Mouse (Mus musculus): ENCODE results near the gene Lss. TPM values are rescaled to one million over a fixed set of nuclear protein-coding genes. Genes with fewer than 3 reads are reported as not detected.
A peak's percentile ranks its signal among the peaks of the same experiment; 100 is the strongest.

Lss gene
- polyA plus RNA-seq, 1 experiment from 2014 or later = 39.3 TPM

- H3K4me2 ChIP-seq (ENCODE audit: low read depth, low read length) = no peak overlapping the region
- H3K4me1 ChIP-seq (ENCODE audit: control insufficient read depth, insufficient read depth, low read length) = no peaks in the 10 kb centered on the region
- 92% methylated on average over 7 of the region's 7 CpGs for WGBS
- H3K27me3 ChIP-seq (ENCODE audit: control insufficient read depth, insufficient read depth, low read length) = no peaks in the 10 kb centered on the region
- ATAC-seq (ENCODE audit: low read depth) = no peak
- H3K4me3 ChIP-seq (ENCODE audit: low read depth, low read length) = no peak overlapping the region
- no peak overlapping the region for H3K27ac ChIP-seq (ENCODE audit: low read depth, low read length)
- no peaks in the 10 kb centered on the region for H3K9me3 ChIP-seq (ENCODE audit: control insufficient read depth, low read length)
- H3K9ac ChIP-seq (replicated peaks; ENCODE audit: low read depth, low read length) = no peak overlapping the region
- peaks cover 75% of the 10 kb centered on the region for H3K36me3 ChIP-seq (ENCODE audit: control insufficient read depth, insufficient read depth, low read length)
Observed at GRCm38 (mm10) chr10:76505865-76506264, 25.5 kb upstream of the Lss start.

GRCm38 (mm10) chr10:76512965-76513583 lies 18.3 kb upstream of the Lss start:
- H3K4me2 ChIP-seq (ENCODE audit: low read depth, low read length) = no peak overlapping the region
- no peaks in the 10 kb centered on the region for H3K9me3 ChIP-seq (ENCODE audit: control insufficient read depth, low read length)
- no peaks in the 10 kb centered on the region for H3K27me3 ChIP-seq (ENCODE audit: control insufficient read depth, insufficient read depth, low read length)
- H3K36me3 ChIP-seq (ENCODE audit: control insufficient read depth, insufficient read depth, low read length) = peaks cover 46% of the 10 kb centered on the region
- H3K27ac ChIP-seq (ENCODE audit: low read depth, low read length) = no peak overlapping the region
- ATAC-seq (ENCODE audit: low read depth) = peak; percentile 71; the same call in 1 of the 2 replicates
- no peak overlapping the region for H3K9ac ChIP-seq (replicated peaks; ENCODE audit: low read depth, low read length)
- H3K4me3 ChIP-seq (ENCODE audit: low read depth, low read length) = no peak overlapping the region
- WGBS = 45% methylated on average over 5 of the region's 5 CpGs
- no peaks in the 10 kb centered on the region for H3K4me1 ChIP-seq (ENCODE audit: control insufficient read depth, insufficient read depth, low read length)

GRCm38 (mm10) chr10:76530922-76531321 lies 466 bp upstream of the Lss start:
- H3K9me3 ChIP-seq (ENCODE audit: control insufficient read depth, low read length) = no peaks in the 10 kb centered on the region
- peak overlapping the region; percentile 52 for H3K4me2 ChIP-seq (ENCODE audit: low read depth, low read length)
- H3K9ac ChIP-seq (replicated peaks; ENCODE audit: low read depth, low read length) = peak overlapping the region; percentile 41
- H3K27me3 ChIP-seq (ENCODE audit: control insufficient read depth, insufficient read depth, low read length) = no peaks in the 10 kb centered on the region
- peak overlapping the region; percentile 53 for H3K4me3 ChIP-seq (ENCODE audit: low read depth, low read length)
- WGBS = 4% methylated on average over 11 of the region's 11 CpGs
- peak; percentile 63 for ATAC-seq (ENCODE audit: low read depth)
- H3K4me1 ChIP-seq (ENCODE audit: control insufficient read depth, insufficient read depth, low read length) = peaks cover 7% of the 10 kb centered on the region
- H3K36me3 ChIP-seq (ENCODE audit: control insufficient read depth, insufficient read depth, low read length) = peaks cover 13% of the 10 kb centered on the region; the same call in 1 of the 2 replicates
- peak overlapping the region; percentile 68; the same call in 1 of the 2 replicates for H3K27ac ChIP-seq (ENCODE audit: low read depth, low read length)

GRCm38 (mm10) chr10:76531828-76532227 lies 440 bp downstream of the Lss start:
- H3K9me3 ChIP-seq (ENCODE audit: control insufficient read depth, low read length) = no peaks in the 10 kb centered on the region
- H3K9ac ChIP-seq (replicated peaks; ENCODE audit: low read depth, low read length) = peak overlapping the region; percentile 56
- no peaks in the 10 kb centered on the region for H3K27me3 ChIP-seq (ENCODE audit: control insufficient read depth, insufficient read depth, low read length)
- WGBS = 2% methylated on average over 14 of the region's 14 CpGs
- H3K4me2 ChIP-seq (ENCODE audit: low read depth, low read length) = peak overlapping the region; percentile 52
- H3K4me3 ChIP-seq (ENCODE audit: low read depth, low read length) = peak overlapping the region; percentile 53
- H3K4me1 ChIP-seq (ENCODE audit: control insufficient read depth, insufficient read depth, low read length) = peaks cover 7% of the 10 kb centered on the region
- H3K36me3 ChIP-seq (ENCODE audit: control insufficient read depth, insufficient read depth, low read length) = peaks cover 20% of the 10 kb centered on the region
- ATAC-seq (ENCODE audit: low read depth) = peak; percentile 30
- H3K27ac ChIP-seq (ENCODE audit: low read depth, low read length) = peak overlapping the region; percentile 68

GRCm38 (mm10) chr10:76535526-76535925 lies 4.1 kb downstream of the Lss start:
- WGBS = 98% methylated on average over 7 of the region's 7 CpGs
- Histone ChIP-seq H3K4me1 (ENCODE audit: control insufficient read depth, insufficient read depth, low read length) (peaks cover 7% of the 10 kb centered on the region), H3K27me3 (ENCODE audit: control insufficient read depth, insufficient read depth, low read length) (no peaks in the 10 kb centered on the region), H3K27ac (ENCODE audit: low read depth, low read length) (no peak overlapping the region), H3K9ac (replicated peaks; ENCODE audit: low read depth, low read length) (no peak overlapping the region), H3K4me2 (ENCODE audit: low read depth, low read length) (no peak overlapping the region), H3K9me3 (ENCODE audit: control insufficient read depth, low read length) (no peaks in the 10 kb centered on the region), H3K4me3 (ENCODE audit: low read depth, low read length) (no peak overlapping the region), H3K36me3 (ENCODE audit: control insufficient read depth, insufficient read depth, low read length) (peaks cover 47% of the 10 kb centered on the region)
- no peak for ATAC-seq (ENCODE audit: low read depth)

GRCm38 (mm10) chr10:76537619-76538018 lies 6.2 kb downstream of the Lss start:
- 86% methylated on average over 9 of the region's 9 CpGs for WGBS
- H3K36me3 ChIP-seq (ENCODE audit: control insufficient read depth, insufficient read depth, low read length) = peaks cover 68% of the 10 kb centered on the region

GRCm38 (mm10) chr10:76541336-76542085 lies 10.1 kb downstream of the Lss start:
- no peak overlapping the region for H3K4me3 ChIP-seq (ENCODE audit: low read depth, low read length)
- H3K27me3 ChIP-seq (ENCODE audit: control insufficient read depth, insufficient read depth, low read length) = no peaks in the 10 kb centered on the region
- WGBS = 97% methylated on average over 11 of the region's 11 CpGs
- no peak overlapping the region for H3K27ac ChIP-seq (ENCODE audit: low read depth, low read length)
- H3K4me1 ChIP-seq (ENCODE audit: control insufficient read depth, insufficient read depth, low read length) = no peaks in the 10 kb centered on the region
- H3K36me3 ChIP-seq (ENCODE audit: control insufficient read depth, insufficient read depth, low read length) = peaks cover 88% of the 10 kb centered on the region
- H3K9me3 ChIP-seq (ENCODE audit: control insufficient read depth, low read length) = no peaks in the 10 kb centered on the region
- no peak overlapping the region for H3K4me2 ChIP-seq (ENCODE audit: low read depth, low read length)
- no peak overlapping the region for H3K9ac ChIP-seq (replicated peaks; ENCODE audit: low read depth, low read length)
- no peak for ATAC-seq (ENCODE audit: low read depth)

More at GRCm38 (mm10) chr10:76537619-76538018, 6.2 kb downstream of the Lss start:
- no peaks in the 10 kb centered on the region for H3K9me3 ChIP-seq (ENCODE audit: control insufficient read depth, low read length)
- no peak overlapping the region for H3K9ac ChIP-seq (replicated peaks; ENCODE audit: low read depth, low read length)
- no peak overlapping the region for H3K27ac ChIP-seq (ENCODE audit: low read depth, low read length)
- no peaks in the 10 kb centered on the region for H3K4me1 ChIP-seq (ENCODE audit: control insufficient read depth, insufficient read depth, low read length)
- H3K27me3 ChIP-seq (ENCODE audit: control insufficient read depth, insufficient read depth, low read length) = no peaks in the 10 kb centered on the region
- ATAC-seq (ENCODE audit: low read depth) = no peak
- no peak overlapping the region for H3K4me3 ChIP-seq (ENCODE audit: low read depth, low read length)
- H3K4me2 ChIP-seq (ENCODE audit: low read depth, low read length) = no peak overlapping the region

- ATAC-seq (ENCODE audit: low read depth) = no peak
- H3K4me3 ChIP-seq (ENCODE audit: low read depth, low read length) = no peak overlapping the region
- 92% methylated on average over 10 of the region's 10 CpGs for WGBS
- no peak overlapping the region for H3K27ac ChIP-seq (ENCODE audit: low read depth, low read length)
- no peak overlapping the region for H3K9ac ChIP-seq (replicated peaks; ENCODE audit: low read depth, low read length)
- H3K4me2 ChIP-seq (ENCODE audit: low read depth, low read length) = no peak overlapping the region
- no peaks in the 10 kb centered on the region for H3K4me1 ChIP-seq (ENCODE audit: control insufficient read depth, insufficient read depth, low read length)
- peaks cover 91% of the 10 kb centered on the region for H3K36me3 ChIP-seq (ENCODE audit: control insufficient read depth, insufficient read depth, low read length)
- no peaks in the 10 kb centered on the region for H3K27me3 ChIP-seq (ENCODE audit: control insufficient read depth, insufficient read depth, low read length)
- H3K9me3 ChIP-seq (ENCODE audit: control insufficient read depth, low read length) = no peaks in the 10 kb centered on the region
Observed at GRCm38 (mm10) chr10:76542636-76543375, 11.4 kb downstream of the Lss start.

GRCm38 (mm10) chr10:76546566-76546965 lies 15.2 kb downstream of the Lss start:
- Histone ChIP-seq H3K27ac (ENCODE audit: low read depth, low read length) (no peak overlapping the region), H3K36me3 (ENCODE audit: control insufficient read depth, insufficient read depth, low read length) (peaks cover 88% of the 10 kb centered on the region), H3K4me3 (ENCODE audit: low read depth, low read length) (no peak overlapping the region), H3K9me3 (ENCODE audit: control insufficient read depth, low read length) (no peaks in the 10 kb centered on the region), H3K9ac (replicated peaks; ENCODE audit: low read depth, low read length) (no peak overlapping the region), H3K4me1 (ENCODE audit: control insufficient read depth, insufficient read depth, low read length) (no peaks in the 10 kb centered on the region), H3K27me3 (ENCODE audit: control insufficient read depth, insufficient read depth, low read length) (no peaks in the 10 kb centered on the region), H3K4me2 (ENCODE audit: low read depth, low read length) (no peak overlapping the region)
- no peak for ATAC-seq (ENCODE audit: low read depth)
- WGBS = 93% methylated on average over 8 of the region's 8 CpGs
